Mouse (Mus musculus) olfactory bulb, adult 2 months (tissue): ENCODE results near the gene Hs3st2.

Source experiments
- CTCF ChIP-seq: fragments of 200-500 bp; IDR thresholded peaks from 2 replicates; pipeline ENCODE4 v1.5.1; 2012; ENCODE audit warnings: low read depth, mild to moderate bottlenecking, low read length, moderate library complexity; ENCODE audit not compliant: insufficient read depth
- POLR2A ChIP-seq: fragments of 200-500 bp; IDR thresholded peaks from 2 replicates; pipeline ENCODE4 v1.6.1; 2012; ENCODE audit warnings: mild to moderate bottlenecking, low read depth, low read length, moderate library complexity; ENCODE audit not compliant: insufficient read depth

DNA sequence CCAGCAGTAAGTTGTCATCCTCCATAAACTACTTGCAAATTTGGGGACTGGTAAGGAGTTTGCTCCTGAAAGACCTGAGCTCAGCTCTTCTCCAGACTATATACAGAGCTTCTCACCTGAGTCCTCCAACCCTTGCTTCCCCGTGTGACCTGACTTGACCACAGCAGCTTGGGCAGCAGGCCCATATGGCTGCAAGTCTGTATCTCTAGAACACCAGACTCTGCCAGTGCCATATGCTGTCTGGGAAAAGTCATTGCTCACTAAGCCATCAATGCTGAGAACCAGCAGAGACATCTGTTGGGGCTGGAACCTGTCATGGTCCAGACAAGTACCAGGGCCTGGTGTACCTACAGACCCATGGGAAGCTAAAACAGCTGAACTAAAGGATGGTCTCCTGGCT lies 73.5 kb downstream of the Hs3st2 start:
- TF ChIP-seq POLR2A: no peak
- TF ChIP-seq CTCF: no peak
